Mouse (Mus musculus) neural tube, embryonic 11.5 days (tissue): ENCODE results near the gene Capn8. TPM values are rescaled to one million over a fixed set of nuclear protein-coding genes. Genes with fewer than 3 reads are reported as not detected.

Source experiments
- ATAC-seq: fragments of 200-750 bp; cut with Nextera tagmentation; 2 replicates; pipeline ENCODE4 v1.8.0; 2017; ENCODE audit warnings: moderate number of reproducible peaks, mild to moderate bottlenecking, moderate TSS enrichment, moderate library complexity; ENCODE audit not compliant: insufficient read depth, low FRiP score, low TSS enrichment
- DNase-seq: peaks from one replicate; pipeline ENCODE4 v3.0.0-alpha.2; 2015; ENCODE audit warnings: low spot score
- H3K27ac ChIP-seq: fragments of 300-500 bp; sonication (generic); 2 replicates; pipeline ENCODE4 v1.5.1; 2014; ENCODE audit warnings: low read depth, mild to moderate bottlenecking, low read length
- H3K27me3 ChIP-seq: fragments of 300-500 bp; sonication (generic); 2 replicates; pipeline ENCODE4 v1.6.1; 2014; ENCODE audit warnings: mild to moderate bottlenecking, low read length, mixed read lengths; ENCODE audit not compliant: control insufficient read depth, insufficient read depth
- H3K36me3 ChIP-seq: fragments of 300-500 bp; sonication (generic); 2 replicates; pipeline ENCODE4 v1.6.1; 2014; ENCODE audit warnings: mild to moderate bottlenecking, low read length, moderate library complexity, mixed read lengths; ENCODE audit not compliant: control insufficient read depth, insufficient read depth
- H3K4me1 ChIP-seq: fragments of 300-500 bp; sonication (generic); 2 replicates; pipeline ENCODE4 v1.6.1; 2014; ENCODE audit warnings: low read length, mixed read lengths; ENCODE audit not compliant: control insufficient read depth, insufficient read depth
- H3K4me2 ChIP-seq: fragments of 300-500 bp; sonication (generic); 2 replicates; pipeline ENCODE4 v1.6.1; 2014; ENCODE audit warnings: low read depth, mild to moderate bottlenecking, moderate library complexity
- H3K4me3 ChIP-seq: fragments of 300-500 bp; sonication (generic); 2 replicates; pipeline ENCODE4 v1.5.1; 2014; ENCODE audit warnings: low read depth, low read length
- H3K9ac ChIP-seq: fragments of 300-500 bp; sonication (generic); 2 replicates; pipeline ENCODE4 v1.6.1; 2014; ENCODE audit warnings: mild to moderate bottlenecking, low read length
- H3K9me3 ChIP-seq: fragments of 300-500 bp; sonication (generic); 2 replicates; pipeline ENCODE4 v1.6.1; 2016; ENCODE audit warnings: low read length; ENCODE audit not compliant: control insufficient read depth
- WGBS: fragments of 180-500 bp; shearing (Covaris S2); extraction: QIAGEN DNeasy Blood & Tissue Kit; methylation state at CpG from one replicate; pipeline ENCODE4 v1.1.7; 2014; 5-methylcytosine and 5-hydroxymethylcytosine counted together
- polyA plus RNA-seq: library from polyadenylated mRNA; unstranded; fragments of >200 nt; fragmentation: Nextera tagmentation; extraction: Ambion mirVana; gene quantifications from 2 replicates; pipeline ENCODE4 v1.2.1, GENCODE M21; 2014

Gene Capn8
- polyA plus RNA-seq, 1 experiment from 2014 or later: not detected

DNA sequence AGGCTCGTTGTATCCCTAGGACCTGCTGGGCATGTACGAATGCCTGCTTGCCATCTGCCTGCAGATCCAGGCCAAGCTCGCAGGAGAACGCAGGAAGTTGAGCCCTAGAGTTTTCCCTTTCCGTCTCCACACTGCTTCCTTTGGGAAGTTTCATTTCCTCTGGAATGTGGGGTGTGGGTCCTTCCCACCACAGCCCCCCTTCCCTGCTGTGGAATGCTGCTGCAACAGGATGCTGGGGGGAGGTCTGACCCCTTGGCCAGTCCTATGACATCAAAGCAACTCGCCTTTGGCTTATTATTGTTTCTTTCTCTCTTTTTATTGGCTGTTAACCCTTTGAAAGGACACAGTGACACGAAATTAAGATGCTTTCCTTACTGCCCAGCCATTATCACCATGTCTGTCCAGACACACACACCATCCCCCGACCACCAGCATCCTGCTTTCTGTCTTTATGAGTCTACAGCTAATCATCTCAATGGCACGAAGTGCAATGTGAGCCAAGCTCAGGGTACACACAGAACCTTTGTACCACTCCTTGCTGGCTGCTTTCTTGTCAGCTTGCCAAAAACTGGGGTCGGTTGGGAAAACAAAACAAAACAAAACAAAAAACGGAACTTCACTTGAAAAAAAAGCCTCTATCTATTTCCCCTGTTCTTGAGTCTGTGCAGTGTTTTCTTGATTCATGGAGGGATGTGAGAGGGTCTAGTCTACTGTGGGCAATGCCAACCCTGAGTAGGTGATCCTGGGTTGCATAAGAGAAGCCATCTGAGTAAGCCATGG lies 105.9 kb downstream of the Capn8 start:
- Histone ChIP-seq H3K9me3 (no peaks in the 10 kb centered on the region), H3K4me2 (no peak overlapping the region), H3K9ac (no peak overlapping the region), H3K4me1 (0 out of 2 replicates have a peak, but pooled peaks cover 3% of the 10 kb centered on the region), H3K36me3 (no peaks in the 10 kb centered on the region), H3K27ac (no peak overlapping the region), H3K27me3 (no peaks in the 10 kb centered on the region), H3K4me3 (no peak overlapping the region)
- no peak for ATAC-seq
- peak; percentile 23 for DNase-seq
- WGBS: 22% methylated on average over 11 of the region's 11 CpGs

DNA sequence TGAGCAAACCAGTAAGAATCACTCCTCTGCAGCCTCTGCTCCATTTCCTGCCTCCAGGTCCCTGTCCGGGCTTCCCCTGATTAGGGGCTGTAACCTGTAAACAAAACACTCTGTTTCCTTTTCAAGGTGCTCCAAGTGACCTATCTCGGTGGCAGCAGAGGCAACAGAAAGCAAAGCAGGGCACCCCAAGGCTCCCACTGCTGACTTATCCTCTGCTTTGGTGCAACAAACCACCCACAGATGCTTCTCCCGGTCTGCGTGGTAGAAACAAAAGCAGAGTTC lies 106.5 kb downstream of the Capn8 start:
- no peak overlapping the region for H3K9ac ChIP-seq
- WGBS: 33% methylated on average over 4 of the region's 4 CpGs
- no peak overlapping the region for H3K4me2 ChIP-seq
- no peak for DNase-seq
- H3K4me1 ChIP-seq: 0 out of 2 replicates have a peak, but pooled peaks cover 3% of the 10 kb centered on the region
- no peaks in the 10 kb centered on the region for H3K36me3 ChIP-seq
- no peaks in the 10 kb centered on the region for H3K27me3 ChIP-seq
- no peaks in the 10 kb centered on the region for H3K9me3 ChIP-seq
- H3K4me3 ChIP-seq: no peak overlapping the region
- ATAC-seq: no peak
- no peak overlapping the region for H3K27ac ChIP-seq

DNA sequence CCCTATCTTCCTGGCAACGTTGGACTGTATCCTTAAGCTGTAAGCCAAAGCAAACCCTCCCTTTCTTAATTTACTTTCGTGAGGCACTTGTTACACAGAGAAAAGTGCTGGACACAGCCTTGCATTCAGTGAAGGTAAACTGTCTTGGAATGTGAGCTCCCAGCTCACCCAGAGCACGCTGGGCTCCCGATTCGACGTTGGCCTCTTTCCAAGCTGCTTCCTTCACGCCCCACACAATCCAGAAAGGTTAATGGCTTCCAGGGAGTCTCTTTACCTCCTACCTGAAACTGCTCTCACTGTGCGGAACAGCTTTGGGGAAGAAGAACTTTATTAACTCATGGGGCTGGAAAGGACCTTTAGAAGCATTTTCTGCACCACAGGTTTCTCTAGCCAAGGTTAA lies 110.5 kb downstream of the Capn8 start:
- H3K4me2 ChIP-seq: no peak overlapping the region
- no peak overlapping the region for H3K27ac ChIP-seq
- DNase-seq (no peak), ATAC-seq (no peak)
- no peaks in the 10 kb centered on the region for H3K36me3 ChIP-seq
- H3K9ac ChIP-seq: no peak overlapping the region
- 79% methylated on average over 8 of the region's 8 CpGs for WGBS
- no peaks in the 10 kb centered on the region for H3K27me3 ChIP-seq
- H3K9me3 ChIP-seq: no peaks in the 10 kb centered on the region
- 0 out of 2 replicates have a peak, but pooled peaks cover 3% of the 10 kb centered on the region for H3K4me1 ChIP-seq
- H3K4me3 ChIP-seq: no peak overlapping the region

DNA sequence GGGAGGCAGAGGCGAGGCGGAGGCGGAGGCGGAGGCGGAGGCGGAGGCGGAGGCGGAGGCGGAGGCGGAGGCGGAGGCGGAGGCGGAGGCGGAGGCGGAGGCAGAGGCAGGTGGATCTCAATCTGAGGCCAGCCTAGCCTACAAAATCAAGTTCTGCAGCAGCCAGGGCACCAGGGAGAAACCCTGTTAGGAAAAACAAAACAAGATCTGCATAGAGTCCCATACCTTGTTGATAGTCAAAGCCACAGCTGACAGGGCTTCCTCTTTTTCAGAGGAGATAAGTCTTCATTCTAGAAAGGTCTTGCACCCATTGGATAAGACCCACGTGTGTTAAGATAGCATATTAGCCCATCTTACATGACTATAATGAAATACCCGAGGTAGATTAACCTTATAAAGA lies 113.3 kb downstream of the Capn8 start:
- Histone ChIP-seq H3K27ac (no peak overlapping the region), H3K4me3 (no peak overlapping the region), H3K9ac (no peak overlapping the region), H3K36me3 (no peaks in the 10 kb centered on the region), H3K9me3 (no peaks in the 10 kb centered on the region), H3K4me1 (no peaks in the 10 kb centered on the region), H3K4me2 (no peak overlapping the region), H3K27me3 (no peaks in the 10 kb centered on the region)
- ATAC-seq (no peak), DNase-seq (no peak)
- 97% methylated on average over 17 of the region's 17 CpGs for WGBS

DNA sequence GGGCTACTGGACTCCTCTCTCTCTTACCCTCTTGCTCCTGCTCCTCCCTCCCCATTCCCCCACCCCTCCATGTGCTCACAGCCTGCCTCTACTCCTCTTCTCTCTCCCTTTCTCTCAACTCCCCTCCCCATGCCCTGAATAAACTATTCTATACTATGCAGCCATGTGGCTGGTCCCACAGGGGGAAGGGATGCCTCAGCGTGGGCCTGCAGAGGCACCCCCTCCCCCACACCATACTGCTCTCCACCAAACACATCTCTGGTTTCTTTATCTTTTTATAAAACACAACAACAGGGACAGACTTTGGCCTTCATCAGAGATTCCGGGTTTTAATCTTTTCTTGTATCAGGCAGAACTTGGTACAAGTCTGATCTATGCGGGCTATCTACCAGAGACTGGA lies 114.4 kb downstream of the Capn8 start:
- no peak overlapping the region for H3K27ac ChIP-seq

DNA sequence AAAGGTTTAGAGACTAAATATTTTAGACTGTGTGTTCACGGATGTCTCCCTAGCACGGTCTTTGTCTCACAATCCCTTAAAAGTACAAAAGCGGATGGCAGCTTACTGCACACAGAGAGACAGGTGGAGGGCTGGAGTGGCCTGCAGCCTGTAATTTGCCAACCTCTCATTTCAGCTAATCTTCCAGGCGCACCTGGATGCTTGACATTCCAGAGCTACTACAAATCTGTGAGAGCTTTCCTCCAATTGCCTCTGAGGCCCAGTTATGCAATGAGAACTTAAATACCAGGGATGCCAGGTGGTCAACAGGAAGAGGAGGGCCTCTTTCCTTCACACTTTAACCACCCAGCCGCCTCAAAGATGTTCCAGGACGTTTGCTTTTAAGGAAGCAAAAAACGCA lies 114.8 kb downstream of the Capn8 start:
- H3K27me3 ChIP-seq: no peaks in the 10 kb centered on the region
- H3K4me1 ChIP-seq: no peaks in the 10 kb centered on the region
- no peaks in the 10 kb centered on the region for H3K9me3 ChIP-seq
- H3K27ac ChIP-seq: no peak overlapping the region
- no peaks in the 10 kb centered on the region for H3K36me3 ChIP-seq
- no peak for DNase-seq
- no peak overlapping the region for H3K4me3 ChIP-seq
- H3K9ac ChIP-seq: no peak overlapping the region
- ATAC-seq: no peak
- H3K4me2 ChIP-seq: no peak overlapping the region
- 63% methylated on average over 7 of the region's 7 CpGs for WGBS

More for the DNA sequence above, 114.4 kb downstream of the Capn8 start:
- ATAC-seq (no peak), DNase-seq (no peak)
- H3K9me3 ChIP-seq: no peaks in the 10 kb centered on the region
- H3K4me2 ChIP-seq: no peak overlapping the region
- 74% methylated on average over 3 of the region's 3 CpGs for WGBS
- H3K36me3 ChIP-seq: no peaks in the 10 kb centered on the region
- H3K27me3 ChIP-seq: no peaks in the 10 kb centered on the region
- no peak overlapping the region for H3K4me3 ChIP-seq
- H3K4me1 ChIP-seq: no peaks in the 10 kb centered on the region
- H3K9ac ChIP-seq: no peak overlapping the region

Other genes starting within 250 kb of the Capn8 start
- gene Fbxo28, start 223.4 kb upstream of the Capn8 start, polyA plus RNA-seq: 33.0 and 33.3 TPM in 2 replicates
- gene Trp53bp2, start 155.8 kb upstream of the Capn8 start, polyA plus RNA-seq: 35.4 and 40.1 TPM in 2 replicates
- 81.8 and 90.8 TPM in 2 replicates for gene Capn2, start 47.4 kb upstream of the Capn8 start, polyA plus RNA-seq
- gene Ccdc185, start 184.2 kb downstream of the Capn8 start, polyA plus RNA-seq: not detected in 2 replicates
- gene Susd4, start 198.9 kb downstream of the Capn8 start, polyA plus RNA-seq: 29.1 and 30.0 TPM in 2 replicates